Mouse (Mus musculus): Measurements from ENCODE around the gene Spn.

GRCm38 (mm10) chr7:127088083-127088482 lies 49.5 kb downstream of the Spn start:
- no peak for TF ChIP-seq CTCF (IDR thresholded peaks at IDR 0.05; ENCODE audit: extremely low read depth, insufficient read length, insufficient replicate concordance, low read depth, low read length)
- no peak for TF ChIP-seq POLR2A (IDR thresholded peaks at IDR 0.05; ENCODE audit: low read depth, low read length)
